Mouse (Mus musculus): ENCODE measurements around the gene Ntn4.

DNA sequence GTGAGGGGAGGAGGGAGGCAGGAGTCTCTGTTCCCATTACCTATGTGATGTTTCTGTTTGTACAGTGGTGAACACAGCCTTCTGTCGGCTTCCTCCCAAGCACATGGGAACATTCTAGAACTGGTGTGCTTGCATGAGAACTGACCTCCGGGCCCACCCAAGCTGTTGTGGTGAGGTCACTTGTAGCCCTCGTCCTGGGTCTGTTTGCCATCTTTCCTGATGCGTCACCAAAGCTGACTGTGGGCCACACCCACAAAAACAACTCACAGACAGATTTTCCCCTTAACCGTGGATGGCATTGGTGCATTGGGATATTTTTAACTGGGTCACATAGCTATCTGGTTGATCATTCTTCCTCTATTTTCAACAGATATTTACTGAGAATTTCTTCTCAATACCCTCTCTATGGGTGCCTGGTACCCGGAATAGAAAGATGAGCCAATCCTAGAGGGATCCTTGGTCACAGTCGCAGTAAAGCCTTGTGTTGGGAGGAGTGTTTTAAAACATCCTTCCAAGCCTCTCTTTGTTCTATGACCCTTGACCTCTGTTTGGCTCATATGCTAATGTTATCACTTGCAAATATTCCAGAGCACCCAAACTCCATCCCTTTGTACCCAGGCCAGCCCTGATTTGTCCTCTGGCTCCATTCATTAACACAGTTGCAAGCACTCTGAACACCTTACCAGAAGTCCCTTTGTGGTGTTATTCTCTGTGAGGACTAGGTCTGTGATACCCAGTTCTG is 19.9 kb upstream of the Ntn4 start:
- no peak for TF ChIP-seq CTCF (IDR thresholded peaks at IDR 0.05)
- TF ChIP-seq EP300 (IDR thresholded peaks at IDR 0.05; ENCODE audit: insufficient read depth, low read depth, low read length) = no peak
